ENCODE assay signal across 10 mouse cellular contexts in genomic region chr19:32710288-32710687, GRCm38 (mm10). TPM values are rescaled to one million over a fixed set of nuclear protein-coding genes. Genes with fewer than 3 reads are reported as not detected.
DNase-seq lines count a peak whose midpoint lies in the region; ATAC-seq and TF ChIP-seq lines count a peak whose summit lies in the region.
"Had no signal": no experiment of that assay in that cellular context is flagged by ENCODE, and none has a peak within 500 bp of the region (broad histone marks: within the 10 kb centered on the region; RNA-seq: fewer than 3 reads in every experiment).

No protein-coding gene starts in this region.

- H3K9me3 ChIP-seq in heart, postnatal 0 days (replicated peaks; ENCODE audit: control insufficient read depth, low read length), result no peaks in the 10 kb centered on the region
- H3K9me3 ChIP-seq in embryonic facial prominence, embryonic 10.5 days, result no peaks in the 10 kb centered on the region

- no peak overlapping the region for H3K4me3 ChIP-seq in heart, postnatal 0 days (ENCODE audit: low read depth, low read length)
- H3K4me3 ChIP-seq in embryonic facial prominence, embryonic 10.5 days, result 0 out of 2 replicates have a peak overlapping the region, but pooled peaks have one; percentile 83

- no peak for ATAC-seq in heart, postnatal 0 days (ENCODE audit: insufficient read depth, low read depth)

- no peak overlapping the region for H3K9ac ChIP-seq in heart, postnatal 0 days (replicated peaks; ENCODE audit: low read depth, low read length)

- H3K27ac ChIP-seq in heart, postnatal 0 days (ENCODE audit: low read depth), result no peak overlapping the region
- no peak overlapping the region for H3K27ac ChIP-seq in embryonic facial prominence, embryonic 10.5 days (replicated peaks)

- H3K36me3 ChIP-seq in heart, postnatal 0 days (replicated peaks; ENCODE audit: control insufficient read depth, insufficient read depth, low read length), result peaks cover 16% of the 10 kb centered on the region; the same call in 1 of the 2 replicates
- H3K36me3 ChIP-seq in embryonic facial prominence, embryonic 10.5 days (replicated peaks), result peaks cover 31% of the 10 kb centered on the region

- peak; percentile 15 for DNase-seq in heart, postnatal 0 days (ENCODE audit: low spot score)
- no peak for DNase-seq in heart, adult 8-10 months (ENCODE audit: low spot score)
- DNase-seq in spleen, postnatal 36 days (ENCODE audit: low spot score in 2 of 2), result peak; percentile 7 to 9
- no peak for DNase-seq in spleen, adult 12 weeks (ENCODE audit: low spot score)
- no peak for DNase-seq in embryonic facial prominence, embryonic 10.5 days (ENCODE audit: low spot score)
- DNase-seq in retina, postnatal 1 day, result peak; percentile 51
- DNase-seq in cerebellum, postnatal 36 days, result no peak
- no peak for DNase-seq in heart, adult 9 months (ENCODE audit: low spot score in 2 of 2)
- DNase-seq: adrenal gland, adult 2 months; kidney, postnatal 25 days had no signal

- peak; percentile 36; the same call in 1 of the 2 replicates for TF ChIP-seq CTCF in heart, postnatal 0 days (IDR thresholded peaks at IDR 0.05; ENCODE audit: low read depth)

- 62% methylated on average over 3 of the region's 3 CpGs for WGBS in heart, postnatal 0 days
- 82% methylated on average over 3 of the region's 3 CpGs for WGBS in embryonic facial prominence, embryonic 10.5 days

- no peak for TF ChIP-seq EP300 in heart, postnatal 0 days (IDR thresholded peaks at IDR 0.05; ENCODE audit: low read depth)

- no peaks in the 10 kb centered on the region for H3K27me3 ChIP-seq in heart, postnatal 0 days (ENCODE audit: control insufficient read depth, insufficient read depth, low read length)
- no peaks in the 10 kb centered on the region for H3K27me3 ChIP-seq in embryonic facial prominence, embryonic 10.5 days (replicated peaks; ENCODE audit: low read depth, poor library complexity, severe bottlenecking)

- no peak overlapping the region for H3K4me2 ChIP-seq in heart, postnatal 0 days (ENCODE audit: low read depth, low read length)

- H3K4me1 ChIP-seq in heart, postnatal 0 days (ENCODE audit: control insufficient read depth, insufficient read depth), result peaks cover 12% of the 10 kb centered on the region; the same call in 1 of the 2 replicates
- peaks cover 12% of the 10 kb centered on the region for H3K4me1 ChIP-seq in embryonic facial prominence, embryonic 10.5 days

RNA-seq across cellular contexts. Expression of gene Atad1, which starts 29.3 kb away (rescaled TPM):
- 107 and 138 TPM in 2 replicates for total RNA-seq in heart, postnatal 0 days (2014; rRNA removed; ENCODE audit: low replicate concordance)
- polyA plus RNA-seq in heart, postnatal 0 days (2015; fragmentation: Nextera tagmentation; extraction: Ambion mirVana), result 55.5 and 61.5 TPM in 2 replicates
- 10 to 100 TPM; 82.6 to 92.2 (median 84.8) TPM for total RNA-seq in heart, adult 8-10 months (2022)
- 66.6 and 71.8 TPM in 2 replicates for polyA plus RNA-seq in embryonic facial prominence, embryonic 10.5 days (2016; fragmentation: Nextera tagmentation; extraction: Ambion mirVana)

RNA-seq across cellular contexts. Expression of gene Pten, which starts 47.0 kb away (rescaled TPM):
- 34.0 and 39.7 TPM in 2 replicates for total RNA-seq in heart, postnatal 0 days (2014; rRNA removed; ENCODE audit: low replicate concordance)
- polyA plus RNA-seq in heart, postnatal 0 days (2015; fragmentation: Nextera tagmentation; extraction: Ambion mirVana), result 4.4 and 5.0 TPM in 2 replicates
- total RNA-seq in heart, adult 8-10 months (2022), result 10 to 100 TPM; 54.6 to 66.1 (median 59.4) TPM
- polyA plus RNA-seq in embryonic facial prominence, embryonic 10.5 days (2016; fragmentation: Nextera tagmentation; extraction: Ambion mirVana), result 6.7 and 6.9 TPM in 2 replicates

Comparison
In these comparisons a context has a peak if more than half of its experiments do, and no peak if none do; other contexts are left out.
1. DNase-seq: peak in heart, postnatal 0 days (single experiment), spleen, postnatal 36 days (2 of 2) and retina, postnatal 1 day (single experiment); none in heart, adult 8-10 months (single experiment), spleen, adult 12 weeks (single experiment), embryonic facial prominence, embryonic 10.5 days (single experiment), cerebellum, postnatal 36 days (0 of 2) and heart, adult 9 months (0 of 2).